Mouse (Mus musculus) ES-E14 (cell line): ENCODE measurements around the gene Desi2. TPM values are rescaled to one million over a fixed set of nuclear protein-coding genes. Genes with fewer than 3 reads are reported as not detected.
"Not testable (repeated sequence)": the region's sequence is repeated elsewhere in the genome, so short reads cannot be mapped to it uniquely, and the experiment has no call there.

ENCODE experiments used
- DNase-seq: peaks from one replicate; pipeline ENCODE4 v3.0.0-alpha.2; 2013; ENCODE audit warnings: low read depth, low spot score
- H3K27ac ChIP-seq: 2 replicates; pipeline ENCODE4 v1.5.1; 2012; ENCODE audit warnings: low read depth, mild to moderate bottlenecking, low read length, moderate library complexity, mixed read lengths; ENCODE audit not compliant: poor library complexity, insufficient read depth, severe bottlenecking
- H3K36me3 ChIP-seq: 2 replicates; pipeline ENCODE4 v1.6.1; 2012; ENCODE audit warnings: mild to moderate bottlenecking, low read length, moderate library complexity, mixed read lengths; ENCODE audit not compliant: control insufficient read depth, poor library complexity, insufficient read depth, severe bottlenecking
- H3K4me1 ChIP-seq, 2 experiments: fragments of 150-350 bp in 1 of 2; sonication (generic) in 1 of 2; 2 replicates each; pipeline ENCODE4 v1.6.1; 2012; ENCODE audit warnings: low read length in 2 of 2, mild to moderate bottlenecking in 1 of 2, mixed read lengths in 1 of 2; ENCODE audit not compliant: control insufficient read depth in 2 of 2, insufficient read depth in 2 of 2, poor library complexity in 1 of 2
- H3K4me3 ChIP-seq, 2 experiments: fragments of 150-350 bp in 1 of 2; sonication (generic) in 1 of 2; 2 replicates each; pipeline ENCODE4 v1.5.1; 2012; ENCODE audit warnings: low read length in 2 of 2, low read depth in 1 of 2, mild to moderate bottlenecking in 1 of 2, mixed read lengths in 1 of 2; ENCODE audit not compliant: insufficient read depth in 1 of 2, poor library complexity in 1 of 2, severe bottlenecking in 1 of 2
- H3K9ac ChIP-seq: 2 replicates; pipeline ENCODE4 v1.6.1; 2012; ENCODE audit warnings: low read depth, mild to moderate bottlenecking, low read length, mixed read lengths; ENCODE audit not compliant: poor library complexity, insufficient read depth, severe bottlenecking
- H3K9me3 ChIP-seq: fragments of 150-350 bp; sonication (generic); 2 replicates; pipeline ENCODE4 v1.6.1; 2012; ENCODE audit warnings: low read depth, mild to moderate bottlenecking, low read length; ENCODE audit not compliant: control insufficient read depth, insufficient read depth
- CHD2 ChIP-seq: IDR thresholded peaks from 2 replicates; pipeline ENCODE4 v1.6.1; 2014; ENCODE audit warnings: mild to moderate bottlenecking, low read depth, low read length, inconsistent platforms
- HCFC1 ChIP-seq: IDR thresholded peaks from 2 replicates; pipeline ENCODE4 v1.6.1; 2012; ENCODE audit warnings: low read length, inconsistent platforms, borderline replicate concordance; ENCODE audit not compliant: insufficient read depth
- MAFK ChIP-seq: IDR thresholded peaks from 2 replicates; pipeline ENCODE4 v1.6.1; 2014; ENCODE audit warnings: mild to moderate bottlenecking, low read depth, low read length, inconsistent platforms; ENCODE audit not compliant: insufficient read depth
- ZC3H11A ChIP-seq: IDR thresholded peaks from 2 replicates; pipeline ENCODE4 v1.6.1; 2012; ENCODE audit warnings: low read depth, mild to moderate bottlenecking, inconsistent platforms, low read length, borderline replicate concordance
- ZNF384 ChIP-seq: IDR thresholded peaks from 2 replicates; pipeline ENCODE4 v1.6.1; 2012; ENCODE audit warnings: low read depth, low read length, inconsistent platforms
- in situ Hi-C, 2 experiments: fragments of 600-800 bp; cut with MboI; formaldehyde crosslinking; loops; one replicate each; pipeline ENCODE4 v1.15.1; 2025; ENCODE audit warnings: low sequenced_read_pairs in 2 of 2, inconsistent platforms in 1 of 2; ENCODE audit not compliant: unreplicated experiment in 2 of 2
- total RNA-seq: library from RNA; depleted of rRNA; stranded (reverse); fragments of 300-350 nt; gene quantifications from 2 replicates; pipeline ENCODE4 v1.2.3, GENCODE M21; 2012

Gene Desi2
- total RNA-seq, 1 experiment, result 11.8 TPM

- Histone ChIP-seq H3K36me3 (no peaks in the 10 kb centered on the region; the same call in 1 of the 2 replicates), H3K9ac (peak overlapping the region; percentile 49), H3K4me3 (peak overlapping the region; percentile 52 to 60), H3K27ac (no peak overlapping the region), H3K9me3 (no peaks in the 10 kb centered on the region), H3K4me1 (no peaks in the 10 kb centered on the region)
- in situ Hi-C loops, result loop anchor here (10.0 kb wide), 1 partner anchor 204 kb away; the partner anchor contains the start of gene Catspere2 (in 2 of the 2)
- TF ChIP-seq HCFC1 (no peak), CHD2 (no peak), ZNF384 (no peak), MAFK (no peak), ZC3H11A (no peak)
- DNase-seq, result no peak
Measured at GRCm38 (mm10) chr1:178188386-178188785, 1.2 kb downstream of the Desi2 start.

GRCm38 (mm10) chr1:178205701-178206325 lies 18.6 kb downstream of the Desi2 start:
- in situ Hi-C loops, result no loop called here
- no peak overlapping the region for H3K4me3 ChIP-seq
- H3K9me3 ChIP-seq, result peaks cover 11% of the 10 kb centered on the region
- TF ChIP-seq MAFK (no peak), CHD2 (no peak), HCFC1 (no peak), ZC3H11A (no peak), ZNF384 (no peak)
- no peaks in the 10 kb centered on the region for H3K4me1 ChIP-seq
- H3K36me3 ChIP-seq, result no peaks in the 10 kb centered on the region; the same call in none of the 2 replicates
- no peak overlapping the region for H3K9ac ChIP-seq
- no peak overlapping the region for H3K27ac ChIP-seq
- no peak for DNase-seq

GRCm38 (mm10) chr1:178207856-178208255 lies 20.6 kb downstream of the Desi2 start:
- H3K9me3 ChIP-seq, result peaks cover 11% of the 10 kb centered on the region
- H3K4me1 ChIP-seq, H3K36me3 ChIP-seq, in situ Hi-C loops, H3K4me3 ChIP-seq, H3K9ac ChIP-seq, DNase-seq, H3K27ac ChIP-seq: not testable (repeated sequence)

GRCm38 (mm10) chr1:178209966-178210365 lies 22.7 kb downstream of the Desi2 start:
- DNase-seq, result no peak
- no peak overlapping the region for H3K4me3 ChIP-seq
- no peaks in the 10 kb centered on the region; the same call in none of the 2 replicates for H3K36me3 ChIP-seq
- TF ChIP-seq MAFK (no peak), ZNF384 (no peak), HCFC1 (no peak), CHD2 (no peak)
- peaks cover 9% of the 10 kb centered on the region for H3K9me3 ChIP-seq
- no peak overlapping the region for H3K27ac ChIP-seq
- H3K4me1 ChIP-seq, result no peaks in the 10 kb centered on the region
- in situ Hi-C loops, result no loop called here
- no peak overlapping the region for H3K9ac ChIP-seq

GRCm38 (mm10) chr1:178217157-178217556 lies 29.9 kb downstream of the Desi2 start:
- H3K36me3 ChIP-seq, result no peaks in the 10 kb centered on the region
- in situ Hi-C loops, result no loop called here
- no peak for DNase-seq
- H3K4me1 ChIP-seq, result no peaks in the 10 kb centered on the region
- H3K27ac ChIP-seq, result no peak overlapping the region
- TF ChIP-seq ZNF384 (no peak), HCFC1 (no peak), CHD2 (no peak)
- H3K9me3 ChIP-seq, result no peaks in the 10 kb centered on the region
- no peak overlapping the region for H3K9ac ChIP-seq
- H3K4me3 ChIP-seq, result no peak overlapping the region
